Mouse (Mus musculus) embryonic stem cell, embryonic (primary cell): Measurements from ENCODE around the gene Mfap2.

Source experiments
- CTCF ChIA-PET, 4 experiments: fragments of 300-600 bp in 2 of 4; fragments of 350-600 bp in 2 of 4; sonication (Branson Sonifier 250); formaldehyde crosslinking; loops; one replicate each; lab custom pipeline; 2022; ENCODE audit warnings: inconsistent platforms in 2 of 4; lab: Charles Lee
- POLR2A ChIA-PET, 4 experiments: fragments of 300-600 bp in 2 of 4; fragments of 350-600 bp in 2 of 4; sonication (Branson Sonifier 250); formaldehyde crosslinking; loops; one replicate each; lab custom pipeline; 2022; ENCODE audit warnings: antibody characterized with exemption in 4 of 4, inconsistent platforms in 1 of 4; lab: Charles Lee

Gene Mfap2

DNA sequence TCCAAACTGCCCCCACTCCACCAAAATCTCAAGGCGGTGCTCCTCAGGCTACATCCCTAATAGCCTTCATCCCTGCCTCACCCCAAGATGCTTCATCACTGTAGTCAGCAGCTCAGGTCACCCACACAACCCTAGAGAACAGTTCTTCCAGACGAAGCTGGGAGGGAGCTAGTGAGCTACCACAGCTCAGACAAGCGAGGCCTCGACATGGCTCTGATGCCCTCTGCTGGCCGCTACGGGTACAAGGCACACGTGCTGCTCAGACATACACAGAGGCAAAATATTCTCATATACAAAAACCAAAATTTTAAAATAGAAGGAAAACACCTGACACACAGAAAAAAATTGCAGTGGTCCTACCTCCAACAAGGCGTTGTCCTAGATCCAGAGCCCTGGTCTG is 54.9 kb downstream of the Mfap2 start:
- ChIA-PET CTCF (interaction anchor here (0.5 to 6.5 kb wide), 83 partner anchors 8 to 1735 kb away, joined by 3 to 86 read pairs (median 4); partner anchors contain the start of genes Necap2 (in 4 of the 4), Atp13a2 (in 1 of the 4), Fbxo42 (in 1 of the 4) and Szrd1 (in 1 of the 4)), POLR2A (interaction anchor here in 3 of 4 experiments (0.6 to 3.0 kb wide), 16 partner anchors 10 to 1729 kb away, joined by 3 to 22 read pairs (median 4); partner anchors contain the start of gene Necap2 (in 3 of the 3))
